Mouse (Mus musculus): ENCODE results near the gene Nhlh1. TPM values are rescaled to one million over a fixed set of nuclear protein-coding genes. Genes with fewer than 3 reads are reported as not detected.

The Nhlh1 gene
- polyA plus RNA-seq, 1 experiment from 2014 or later: 13.8 TPM

DNA sequence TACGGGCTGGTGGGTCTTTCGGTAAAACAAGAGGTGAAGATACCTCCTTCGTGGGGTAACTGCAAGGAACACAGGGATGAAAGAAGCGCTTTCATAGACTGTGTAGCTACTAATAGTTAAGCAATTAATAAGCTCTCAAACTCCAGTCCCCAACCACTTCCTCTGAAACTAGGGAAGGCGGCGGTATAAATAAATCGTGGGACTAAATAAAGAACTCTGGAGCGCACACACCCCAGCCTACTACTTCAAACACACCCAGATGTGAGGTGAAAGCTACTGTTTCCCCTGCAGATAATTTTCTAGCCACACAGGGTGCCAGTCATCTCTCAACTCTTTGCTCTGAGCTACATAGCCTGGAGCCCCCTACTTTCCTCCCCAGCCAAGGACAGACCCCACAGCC, 41.3 kb downstream of the Nhlh1 start:
- Histone ChIP-seq H3K9ac (ENCODE audit: low read length) (peak overlapping the region; percentile 50), H3K4me2 (ENCODE audit: low read depth) (peak overlapping the region; percentile 42), H3K4me1 (ENCODE audit: control insufficient read depth, insufficient read depth, low read length) (peaks cover 79% of the 10 kb centered on the region), H3K36me3 (ENCODE audit: control insufficient read depth, insufficient read depth, low read length) (peaks cover 7% of the 10 kb centered on the region), H3K9me3 (ENCODE audit: control insufficient read depth, low read length) (no peaks in the 10 kb centered on the region), H3K27ac (ENCODE audit: low read depth, low read length) (peak overlapping the region; percentile 88), H3K4me3 (ENCODE audit: low read depth, low read length) (no peak overlapping the region), H3K27me3 (ENCODE audit: control insufficient read depth, insufficient read depth, low read length) (no peaks in the 10 kb centered on the region)
- DNase-seq (ENCODE audit: low spot score) (no peak), ATAC-seq (ENCODE audit: insufficient read depth, low FRiP score, low TSS enrichment) (no peak)
- 70% methylated on average over 8 of the region's 8 CpGs for WGBS

DNA sequence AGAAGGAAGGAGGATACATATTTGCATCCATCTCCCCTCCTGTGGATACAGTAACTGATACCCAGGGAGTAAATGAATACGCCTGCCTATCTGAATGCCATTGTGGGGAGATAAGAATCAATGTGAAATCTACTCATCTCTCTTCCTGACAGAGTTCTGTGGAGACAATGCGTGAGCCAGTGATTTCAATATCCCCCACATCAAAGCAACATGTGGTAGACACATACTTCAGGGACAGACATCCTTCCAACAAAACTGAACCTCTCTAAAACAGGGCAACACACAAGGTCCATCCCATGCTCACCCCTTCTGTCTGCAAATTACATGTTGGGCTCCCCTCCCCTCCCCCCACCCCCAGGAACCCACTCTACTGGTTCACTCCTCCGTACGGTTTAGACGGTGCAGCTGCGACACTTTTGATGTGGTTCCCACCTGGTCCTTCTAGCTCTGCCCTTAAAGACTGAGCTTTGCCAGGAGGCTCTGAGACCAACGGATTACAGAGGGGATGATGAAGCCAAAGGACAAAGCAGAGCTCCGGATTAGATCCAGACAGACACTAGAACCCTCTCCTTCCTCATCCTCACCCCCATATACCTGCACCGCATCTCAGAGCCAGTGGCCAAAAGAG, 41.9 kb downstream of the Nhlh1 start:
- ATAC-seq (ENCODE audit: insufficient read depth, low FRiP score, low TSS enrichment) (no peak), DNase-seq (ENCODE audit: low spot score) (no peak)
- WGBS: 50% methylated on average over 9 of the region's 9 CpGs
- H3K4me2 ChIP-seq (ENCODE audit: low read depth): peak overlapping the region; percentile 42
- peaks cover 74% of the 10 kb centered on the region for H3K4me1 ChIP-seq (ENCODE audit: control insufficient read depth, insufficient read depth, low read length)
- H3K27me3 ChIP-seq (ENCODE audit: control insufficient read depth, insufficient read depth, low read length): no peaks in the 10 kb centered on the region
- no peak overlapping the region for H3K4me3 ChIP-seq (ENCODE audit: low read depth, low read length)
- H3K9ac ChIP-seq (ENCODE audit: low read length): peak overlapping the region; percentile 50
- H3K36me3 ChIP-seq (ENCODE audit: control insufficient read depth, insufficient read depth, low read length): peaks cover 13% of the 10 kb centered on the region
- H3K9me3 ChIP-seq (ENCODE audit: control insufficient read depth, low read length): no peaks in the 10 kb centered on the region
- peak overlapping the region; percentile 88 for H3K27ac ChIP-seq (ENCODE audit: low read depth, low read length)

DNA sequence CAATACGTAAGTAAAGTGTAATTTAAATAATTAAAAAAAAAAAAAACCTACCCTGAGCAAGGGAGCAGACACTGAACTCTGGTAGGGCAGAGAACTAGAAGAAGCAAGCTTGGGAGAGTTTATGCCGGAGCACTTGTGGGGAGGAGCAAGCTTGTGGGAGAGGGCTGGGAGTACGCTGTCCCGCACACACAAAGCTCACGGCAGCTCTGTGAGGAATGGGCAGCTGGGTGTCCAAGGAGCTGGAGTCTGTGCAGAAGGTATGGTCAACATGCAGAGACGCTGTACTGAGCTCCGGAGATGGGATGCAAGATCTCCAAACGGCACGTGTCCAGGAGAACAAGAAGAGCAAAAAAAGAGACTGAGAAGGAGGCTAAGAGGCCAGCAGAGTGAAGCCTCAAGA, 42.6 kb downstream of the Nhlh1 start:
- H3K9me3 ChIP-seq (ENCODE audit: control insufficient read depth, low read length): no peaks in the 10 kb centered on the region
- H3K4me2 ChIP-seq (ENCODE audit: low read depth): peak overlapping the region; percentile 42
- H3K27me3 ChIP-seq (ENCODE audit: control insufficient read depth, insufficient read depth, low read length): no peaks in the 10 kb centered on the region
- no peak for ATAC-seq (ENCODE audit: insufficient read depth, low FRiP score, low TSS enrichment)
- no peak overlapping the region for H3K4me3 ChIP-seq (ENCODE audit: low read depth, low read length)
- H3K36me3 ChIP-seq (ENCODE audit: control insufficient read depth, insufficient read depth, low read length): peaks cover 19% of the 10 kb centered on the region
- WGBS: 52% methylated on average over 9 of the region's 9 CpGs
- H3K27ac ChIP-seq (ENCODE audit: low read depth, low read length): peak overlapping the region; percentile 88
- H3K4me1 ChIP-seq (ENCODE audit: control insufficient read depth, insufficient read depth, low read length): peaks cover 68% of the 10 kb centered on the region
- peak overlapping the region; percentile 50 for H3K9ac ChIP-seq (ENCODE audit: low read length)
- no peak for DNase-seq (ENCODE audit: low spot score)

DNA sequence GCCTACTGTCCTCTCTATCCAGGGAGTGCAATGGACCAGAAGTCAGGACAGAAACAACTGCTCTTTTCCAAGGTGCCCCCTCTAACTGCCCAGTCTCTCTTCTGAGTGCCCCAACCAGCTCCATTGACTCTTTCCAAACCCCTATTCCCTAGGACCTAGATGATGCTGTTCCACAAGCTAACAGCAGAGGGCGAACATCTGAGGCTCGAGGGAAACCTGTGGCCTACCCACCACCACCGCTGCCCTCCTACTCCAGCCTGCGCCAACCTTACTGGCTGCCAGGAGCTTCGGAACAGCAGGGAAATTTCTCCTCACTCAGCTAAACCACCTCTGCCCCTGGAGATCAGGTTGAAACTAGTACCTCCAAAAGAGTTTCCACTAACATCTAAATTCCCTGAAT, 45.3 kb downstream of the Nhlh1 start:
- DNase-seq (ENCODE audit: low spot score) (peak; percentile 80), ATAC-seq (ENCODE audit: insufficient read depth, low FRiP score, low TSS enrichment) (no peak)
- Histone ChIP-seq H3K27me3 (ENCODE audit: control insufficient read depth, insufficient read depth, low read length) (no peaks in the 10 kb centered on the region), H3K36me3 (ENCODE audit: control insufficient read depth, insufficient read depth, low read length) (peaks cover 38% of the 10 kb centered on the region), H3K4me3 (ENCODE audit: low read depth, low read length) (no peak overlapping the region), H3K4me1 (ENCODE audit: control insufficient read depth, insufficient read depth, low read length) (peaks cover 41% of the 10 kb centered on the region), H3K9ac (ENCODE audit: low read length) (no peak overlapping the region), H3K27ac (ENCODE audit: low read depth, low read length) (no peak overlapping the region), H3K4me2 (ENCODE audit: low read depth) (no peak overlapping the region), H3K9me3 (ENCODE audit: control insufficient read depth, low read length) (no peaks in the 10 kb centered on the region)
- 23% methylated on average over 5 of the region's 5 CpGs for WGBS

DNA sequence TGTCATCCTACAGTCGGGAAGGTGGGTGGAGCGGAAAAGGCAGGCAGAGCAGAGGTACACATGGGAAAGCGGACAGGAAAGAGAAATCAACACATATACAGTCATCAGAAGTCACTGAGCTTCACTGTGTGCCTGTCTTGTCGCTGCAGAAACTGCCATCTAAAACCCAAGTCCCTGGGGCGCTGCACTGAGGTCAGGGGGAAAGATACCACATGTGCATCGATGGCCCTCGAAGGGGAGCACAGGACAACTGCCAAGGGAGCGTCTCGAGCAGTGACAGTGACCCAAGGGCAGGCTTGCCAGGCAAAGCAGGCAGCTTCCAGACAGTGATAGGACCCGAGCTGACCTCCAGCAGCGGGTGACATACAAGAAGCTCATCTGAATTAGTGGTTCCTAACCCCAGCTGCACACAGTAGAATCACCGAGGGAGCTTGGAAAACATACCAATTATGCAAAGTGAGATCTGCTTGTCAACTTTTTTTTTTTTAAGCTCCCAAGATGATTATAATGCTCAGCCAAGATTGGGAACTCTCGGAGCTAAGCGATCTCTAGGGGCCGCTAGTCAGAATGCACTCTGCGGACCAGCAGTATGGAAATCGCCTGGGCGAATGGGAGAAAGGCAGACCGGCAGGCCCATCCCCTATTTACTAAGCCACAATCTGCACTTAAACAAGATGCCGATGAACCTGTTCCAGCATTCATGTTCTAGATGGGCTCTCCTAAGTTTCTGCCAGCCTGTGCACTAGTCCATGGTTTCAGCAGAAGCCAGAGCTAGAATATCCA, 47.1 kb downstream of the Nhlh1 start:
- Histone ChIP-seq H3K4me3 (ENCODE audit: low read depth, low read length) (no peak overlapping the region), H3K4me1 (ENCODE audit: control insufficient read depth, insufficient read depth, low read length) (peaks cover 24% of the 10 kb centered on the region), H3K9me3 (ENCODE audit: control insufficient read depth, low read length) (no peaks in the 10 kb centered on the region), H3K4me2 (ENCODE audit: low read depth) (no peak overlapping the region), H3K27me3 (ENCODE audit: control insufficient read depth, insufficient read depth, low read length) (no peaks in the 10 kb centered on the region), H3K27ac (ENCODE audit: low read depth, low read length) (no peak overlapping the region), H3K36me3 (ENCODE audit: control insufficient read depth, insufficient read depth, low read length) (peaks cover 49% of the 10 kb centered on the region), H3K9ac (ENCODE audit: low read length) (no peak overlapping the region)
- DNase-seq (ENCODE audit: low spot score) (no peak), ATAC-seq (ENCODE audit: insufficient read depth, low FRiP score, low TSS enrichment) (no peak)
- WGBS: 88% methylated on average over 20 of the region's 20 CpGs

DNA sequence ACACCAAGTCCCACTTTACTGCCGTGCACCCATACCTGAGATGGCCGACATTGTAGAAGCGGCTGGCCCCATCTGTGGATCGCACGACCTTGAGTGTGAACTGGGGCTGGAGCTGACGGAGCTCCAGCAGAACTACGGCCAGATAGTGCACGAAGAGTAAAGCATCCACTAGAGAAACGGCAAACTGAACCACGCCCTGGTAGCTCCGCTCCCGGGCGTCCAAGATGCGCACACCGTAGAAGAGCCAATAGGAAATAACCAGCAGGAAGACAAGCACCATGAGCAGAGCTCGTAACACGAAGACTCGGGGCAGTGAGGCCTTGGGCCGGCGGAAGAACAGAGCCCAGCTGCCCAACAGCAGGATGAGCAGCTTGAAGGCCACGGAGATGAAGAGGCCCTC, 48.0 kb downstream of the Nhlh1 start:
- Histone ChIP-seq H3K4me2 (ENCODE audit: low read depth) (no peak overlapping the region), H3K27me3 (ENCODE audit: control insufficient read depth, insufficient read depth, low read length) (no peaks in the 10 kb centered on the region), H3K9ac (ENCODE audit: low read length) (no peak overlapping the region), H3K4me1 (ENCODE audit: control insufficient read depth, insufficient read depth, low read length) (peaks cover 16% of the 10 kb centered on the region), H3K4me3 (ENCODE audit: low read depth, low read length) (no peak overlapping the region), H3K36me3 (ENCODE audit: control insufficient read depth, insufficient read depth, low read length) (peaks cover 54% of the 10 kb centered on the region), H3K27ac (ENCODE audit: low read depth, low read length) (no peak overlapping the region), H3K9me3 (ENCODE audit: control insufficient read depth, low read length) (no peaks in the 10 kb centered on the region)
- DNase-seq (ENCODE audit: low spot score) (no peak), ATAC-seq (ENCODE audit: insufficient read depth, low FRiP score, low TSS enrichment) (no peak)
- WGBS: 97% methylated on average over 21 of the region's 21 CpGs

DNA sequence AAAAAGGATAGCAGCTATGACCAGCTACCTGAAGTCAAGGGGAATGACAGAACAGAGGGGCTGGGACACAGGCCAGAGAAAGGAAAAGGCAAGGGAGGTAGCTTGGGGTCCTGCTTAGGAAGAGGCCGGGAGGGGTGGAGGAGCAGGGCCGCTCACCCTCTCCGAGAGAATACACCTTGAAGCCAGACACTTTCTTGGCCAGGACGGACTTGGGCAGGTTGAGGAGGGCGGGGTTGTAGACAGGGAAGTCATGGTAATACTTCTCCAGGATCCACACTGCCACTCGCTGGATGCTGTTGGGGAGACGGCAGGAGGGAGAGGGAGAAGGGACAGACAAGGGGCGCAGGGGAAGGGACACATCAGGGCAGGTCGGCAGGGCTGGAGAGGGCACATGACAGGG, 49.0 kb downstream of the Nhlh1 start:
- Histone ChIP-seq H3K4me1 (ENCODE audit: control insufficient read depth, insufficient read depth, low read length) (peaks cover 8% of the 10 kb centered on the region), H3K27me3 (ENCODE audit: control insufficient read depth, insufficient read depth, low read length) (no peaks in the 10 kb centered on the region), H3K4me2 (ENCODE audit: low read depth) (no peak overlapping the region), H3K4me3 (ENCODE audit: low read depth, low read length) (no peak overlapping the region), H3K36me3 (ENCODE audit: control insufficient read depth, insufficient read depth, low read length) (peaks cover 55% of the 10 kb centered on the region), H3K27ac (ENCODE audit: low read depth, low read length) (no peak overlapping the region), H3K9ac (ENCODE audit: low read length) (no peak overlapping the region), H3K9me3 (ENCODE audit: control insufficient read depth, low read length) (no peaks in the 10 kb centered on the region)
- ATAC-seq (ENCODE audit: insufficient read depth, low FRiP score, low TSS enrichment) (no peak), DNase-seq (ENCODE audit: low spot score) (no peak)
- 89% methylated on average over 9 of the region's 9 CpGs for WGBS

DNA sequence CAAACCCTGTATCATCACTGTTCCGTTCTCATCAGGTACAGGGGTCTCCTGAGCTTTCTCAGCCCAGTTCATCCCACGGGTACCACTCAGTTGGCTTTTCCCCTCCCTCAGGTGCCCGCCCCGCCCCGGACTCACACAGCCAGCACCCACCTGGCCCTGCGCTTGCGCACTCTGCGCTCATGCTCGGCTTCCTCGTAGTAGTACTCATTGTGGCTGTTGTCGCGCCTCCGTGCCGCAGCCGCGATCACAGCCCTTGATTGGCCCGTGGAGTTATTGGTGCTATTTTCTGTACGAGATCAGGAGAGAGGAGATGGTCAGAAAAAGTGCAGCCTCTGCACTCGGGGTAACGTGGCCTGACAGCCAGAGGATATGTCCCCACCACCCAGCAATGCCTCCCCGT, 49.6 kb downstream of the Nhlh1 start:
- Histone ChIP-seq H3K4me3 (ENCODE audit: low read depth, low read length) (no peak overlapping the region), H3K4me1 (ENCODE audit: control insufficient read depth, insufficient read depth, low read length) (peaks cover 2% of the 10 kb centered on the region), H3K9me3 (ENCODE audit: control insufficient read depth, low read length) (no peaks in the 10 kb centered on the region), H3K27me3 (ENCODE audit: control insufficient read depth, insufficient read depth, low read length) (no peaks in the 10 kb centered on the region), H3K4me2 (ENCODE audit: low read depth) (no peak overlapping the region), H3K27ac (ENCODE audit: low read depth, low read length) (no peak overlapping the region), H3K36me3 (ENCODE audit: control insufficient read depth, insufficient read depth, low read length) (peaks cover 53% of the 10 kb centered on the region), H3K9ac (ENCODE audit: low read length) (no peak overlapping the region)
- WGBS: 97% methylated on average over 20 of the region's 21 CpGs
- ATAC-seq (ENCODE audit: insufficient read depth, low FRiP score, low TSS enrichment) (no peak), DNase-seq (ENCODE audit: low spot score) (no peak)
